28 mouse cellular contexts compared by ENCODE assay signal in the genomic region with DNA sequence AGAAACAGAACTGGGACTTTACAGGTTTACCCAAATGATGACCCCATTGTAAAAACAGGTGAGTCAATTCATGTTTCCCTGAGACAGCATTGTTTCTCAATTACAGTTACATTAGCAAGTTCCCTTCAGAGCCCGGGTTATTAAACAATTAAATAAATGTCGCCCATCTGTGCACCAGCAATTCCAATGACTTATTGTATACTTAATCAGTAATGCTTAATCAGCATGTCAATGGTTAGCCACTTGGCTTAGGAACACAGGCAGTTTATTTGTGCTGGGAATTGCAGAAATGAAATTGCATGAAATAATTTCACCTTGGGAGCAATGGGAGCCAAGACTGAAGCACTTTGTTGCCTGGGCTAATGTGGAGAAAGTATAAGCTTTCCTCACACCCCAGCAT.
A peak's percentile ranks its signal among the peaks of the same experiment; 100 is the strongest.
DNase-seq lines count a peak whose midpoint lies in the region; ATAC-seq and TF ChIP-seq lines count a peak whose summit lies in the region.
"Had no signal": no experiment of that assay in that cellular context is flagged by ENCODE, and none has a peak within 500 bp of the region (broad histone marks: within the 10 kb centered on the region; RNA-seq: fewer than 3 reads in every experiment).

No protein-coding gene starts in this region.

- H3K9ac ChIP-seq in hindbrain, embryonic 14.5 days = no peak overlapping the region
- no peak overlapping the region for H3K9ac ChIP-seq in hindbrain, embryonic 12.5 days
- no peak overlapping the region for H3K9ac ChIP-seq in midbrain, postnatal 0 days (replicated peaks; ENCODE audit: low read length, poor library complexity, severe bottlenecking)
- no peak overlapping the region for H3K9ac ChIP-seq in midbrain, embryonic 11.5 days (ENCODE audit: low read length)
- no peak overlapping the region for H3K9ac ChIP-seq in neural tube, embryonic 15.5 days (replicated peaks)
- H3K9ac ChIP-seq: embryonic facial prominence, embryonic 13.5 days; embryonic facial prominence, embryonic 15.5 days; forebrain, embryonic 13.5 days; forebrain, embryonic 15.5 days had no signal

- H3K27ac ChIP-seq in hindbrain, embryonic 14.5 days = no peak overlapping the region
- no peak overlapping the region for H3K27ac ChIP-seq in hindbrain, embryonic 12.5 days
- no peak overlapping the region for H3K27ac ChIP-seq in midbrain, postnatal 0 days (ENCODE audit: low read depth, low read length)
- no peak overlapping the region for H3K27ac ChIP-seq in midbrain, embryonic 11.5 days (ENCODE audit: low read depth, low read length)
- no peak overlapping the region for H3K27ac ChIP-seq in neural tube, embryonic 15.5 days (replicated peaks)
- H3K27ac ChIP-seq: embryonic facial prominence, embryonic 13.5 days; embryonic facial prominence, embryonic 15.5 days; forebrain, embryonic 13.5 days; forebrain, embryonic 15.5 days had no signal

- ATAC-seq in hindbrain, embryonic 14.5 days (ENCODE audit: low FRiP score) = no peak
- ATAC-seq in hindbrain, embryonic 12.5 days (ENCODE audit: low FRiP score) = no peak
- ATAC-seq in midbrain, postnatal 0 days (ENCODE audit: low FRiP score) = no peak
- ATAC-seq in midbrain, embryonic 11.5 days (ENCODE audit: low FRiP score) = no peak
- peak; percentile 50; the same call in 1 of the 2 replicates for ATAC-seq in neural tube, embryonic 15.5 days (ENCODE audit: low FRiP score)
- ATAC-seq in erythroid progenitor cell, adult 5-6 weeks (replicated peaks; ENCODE audit: low FRiP score, poor library complexity, severe bottlenecking) = no peak
- ATAC-seq: activated CD4-positive, CD25-positive, alpha-beta regulatory T cell, adult 4 months; CD4-positive, CD25-positive, alpha-beta regulatory T cell, adult 4 months; forebrain, embryonic 13.5 days; forebrain, embryonic 15.5 days; Patski had no signal

- H3K4me3 ChIP-seq in hindbrain, embryonic 14.5 days (replicated peaks; ENCODE audit: low read length) = no peak overlapping the region
- H3K4me3 ChIP-seq in hindbrain, embryonic 12.5 days = no peak overlapping the region
- H3K4me3 ChIP-seq in midbrain, postnatal 0 days (ENCODE audit: low read depth, low read length) = no peak overlapping the region
- H3K4me3 ChIP-seq in midbrain, embryonic 11.5 days (ENCODE audit: low read depth, low read length) = no peak overlapping the region
- no peak overlapping the region for H3K4me3 ChIP-seq in neural tube, embryonic 15.5 days (replicated peaks)
- H3K4me3 ChIP-seq: embryonic facial prominence, embryonic 13.5 days; embryonic facial prominence, embryonic 15.5 days; erythroblast, embryonic 14.5 days; forebrain, embryonic 13.5 days; forebrain, embryonic 15.5 days had no signal

- 0 out of 2 replicates have a peak, but pooled peaks cover 7% of the 10 kb centered on the region for H3K4me1 ChIP-seq in hindbrain, embryonic 14.5 days (replicated peaks; ENCODE audit: control insufficient read depth, insufficient read depth, low read length)
- peaks cover 4% of the 10 kb centered on the region; the same call in 1 of the 2 replicates for H3K4me1 ChIP-seq in hindbrain, embryonic 12.5 days
- no peaks in the 10 kb centered on the region for H3K4me1 ChIP-seq in midbrain, postnatal 0 days (ENCODE audit: insufficient read depth, low read length)
- H3K4me1 ChIP-seq in midbrain, embryonic 11.5 days (ENCODE audit: control insufficient read depth, insufficient read depth, low read length) = no peaks in the 10 kb centered on the region
- H3K4me1 ChIP-seq in neural tube, embryonic 15.5 days = no peaks in the 10 kb centered on the region
- H3K4me1 ChIP-seq: embryonic facial prominence, embryonic 13.5 days; embryonic facial prominence, embryonic 15.5 days; forebrain, embryonic 13.5 days had no signal

- DNase-seq in hindbrain, embryonic 14.5 days (ENCODE audit: low spot score) = peak; percentile 31
- DNase-seq in midbrain, postnatal 0 days (ENCODE audit: low spot score) = peak; percentile 38
- DNase-seq in midbrain, embryonic 11.5 days (ENCODE audit: low spot score, missing footprints) = no peak
- peak; percentile 15 for DNase-seq in brain, embryonic 14.5 days (ENCODE audit: low read depth)
- DNase-seq: adrenal gland, adult 8-10 months; adrenal gland, postnatal 14 days; adrenal gland, postnatal 36 days; B cell, adult 2 months; cerebellum, adult 11 months; cerebellum, adult 18-20 months; cerebellum, adult 8-10 months; cerebellum, adult 9-11 months; cerebellum, postnatal 14 days; cerebellum, postnatal 36 days; embryo, embryonic 11 days had no signal

- 34% methylated on average over 2 of the region's 2 CpGs for WGBS in hindbrain, embryonic 14.5 days
- WGBS in hindbrain, embryonic 12.5 days = 64% methylated on average over 2 of the region's 2 CpGs
- 74% methylated on average over 2 of the region's 2 CpGs for WGBS in midbrain, postnatal 0 days
- WGBS in midbrain, embryonic 11.5 days = 82% methylated on average over 2 of the region's 2 CpGs
- WGBS in neural tube, embryonic 15.5 days = 27% methylated on average over 2 of the region's 2 CpGs

- no peaks in the 10 kb centered on the region for H3K9me3 ChIP-seq in hindbrain, embryonic 14.5 days (ENCODE audit: control insufficient read depth, low read length)
- H3K9me3 ChIP-seq in hindbrain, embryonic 12.5 days (replicated peaks) = no peaks in the 10 kb centered on the region
- 0 out of 2 replicates have a peak, but pooled peaks cover 3% of the 10 kb centered on the region for H3K9me3 ChIP-seq in midbrain, postnatal 0 days (ENCODE audit: low read length)
- H3K9me3 ChIP-seq in midbrain, embryonic 11.5 days (ENCODE audit: control insufficient read depth, low read length) = no peaks in the 10 kb centered on the region
- H3K9me3 ChIP-seq in neural tube, embryonic 15.5 days (replicated peaks) = no peaks in the 10 kb centered on the region
- H3K9me3 ChIP-seq: embryonic facial prominence, embryonic 13.5 days; embryonic facial prominence, embryonic 15.5 days; forebrain, embryonic 13.5 days; forebrain, embryonic 15.5 days had no signal

- no peak for TF ChIP-seq POLR2A in brain, embryonic 14.5 days (IDR thresholded peaks at IDR 0.05; ENCODE audit: borderline replicate concordance, extremely low read depth, insufficient read depth, insufficient read length, poor library complexity, severe bottlenecking)

- no peak for TF ChIP-seq CTCF in midbrain, postnatal 0 days (IDR thresholded peaks at IDR 0.05)
- no peak for TF ChIP-seq CTCF in brain, embryonic 14.5 days (IDR thresholded peaks at IDR 0.05; ENCODE audit: borderline replicate concordance, extremely low read depth, insufficient read depth, insufficient read length)

- H3K27me3 ChIP-seq in hindbrain, embryonic 14.5 days (ENCODE audit: control insufficient read depth, insufficient read depth, low read length) = no peaks in the 10 kb centered on the region
- no peaks in the 10 kb centered on the region for H3K27me3 ChIP-seq in hindbrain, embryonic 12.5 days
- no peaks in the 10 kb centered on the region for H3K27me3 ChIP-seq in midbrain, postnatal 0 days (ENCODE audit: insufficient read depth, low read length)
- no peaks in the 10 kb centered on the region for H3K27me3 ChIP-seq in midbrain, embryonic 11.5 days (ENCODE audit: control insufficient read depth, insufficient read depth, low read length)
- H3K27me3 ChIP-seq in neural tube, embryonic 15.5 days (replicated peaks) = no peaks in the 10 kb centered on the region
- H3K27me3 ChIP-seq: CH12.LX; embryonic facial prominence, embryonic 13.5 days; embryonic facial prominence, embryonic 15.5 days; forebrain, embryonic 13.5 days; forebrain, embryonic 15.5 days; Patski had no signal

- H3K4me2 ChIP-seq in hindbrain, embryonic 14.5 days (replicated peaks) = no peak overlapping the region
- H3K4me2 ChIP-seq in hindbrain, embryonic 12.5 days (replicated peaks) = no peak overlapping the region
- H3K4me2 ChIP-seq in midbrain, postnatal 0 days (ENCODE audit: low read depth, low read length, poor library complexity, severe bottlenecking) = no peak overlapping the region
- no peak overlapping the region for H3K4me2 ChIP-seq in midbrain, embryonic 11.5 days
- H3K4me2 ChIP-seq in neural tube, embryonic 15.5 days = no peak overlapping the region
- H3K4me2 ChIP-seq: embryonic facial prominence, embryonic 13.5 days; embryonic facial prominence, embryonic 15.5 days; forebrain, embryonic 13.5 days; forebrain, embryonic 15.5 days had no signal

- H3K36me3 ChIP-seq in hindbrain, embryonic 14.5 days (replicated peaks; ENCODE audit: control insufficient read depth, insufficient read depth) = no peaks in the 10 kb centered on the region
- no peaks in the 10 kb centered on the region for H3K36me3 ChIP-seq in hindbrain, embryonic 12.5 days
- no peaks in the 10 kb centered on the region for H3K36me3 ChIP-seq in midbrain, postnatal 0 days (ENCODE audit: insufficient read depth, low read length)
- no peaks in the 10 kb centered on the region for H3K36me3 ChIP-seq in midbrain, embryonic 11.5 days (ENCODE audit: control insufficient read depth, insufficient read depth, low read length)
- H3K36me3 ChIP-seq in neural tube, embryonic 15.5 days = no peaks in the 10 kb centered on the region
- H3K36me3 ChIP-seq: embryonic facial prominence, embryonic 13.5 days; embryonic facial prominence, embryonic 15.5 days; forebrain, embryonic 15.5 days; G1E had no signal
